Mouse (Mus musculus): ENCODE results near the gene Cdc42ep4. TPM values are rescaled to one million over a fixed set of nuclear protein-coding genes. Genes with fewer than 3 reads are reported as not detected.

Gene Cdc42ep4
- total and polyA plus RNA-seq, 3 experiments: 2.3 to 8.1 (median 3.4) TPM

DNA sequence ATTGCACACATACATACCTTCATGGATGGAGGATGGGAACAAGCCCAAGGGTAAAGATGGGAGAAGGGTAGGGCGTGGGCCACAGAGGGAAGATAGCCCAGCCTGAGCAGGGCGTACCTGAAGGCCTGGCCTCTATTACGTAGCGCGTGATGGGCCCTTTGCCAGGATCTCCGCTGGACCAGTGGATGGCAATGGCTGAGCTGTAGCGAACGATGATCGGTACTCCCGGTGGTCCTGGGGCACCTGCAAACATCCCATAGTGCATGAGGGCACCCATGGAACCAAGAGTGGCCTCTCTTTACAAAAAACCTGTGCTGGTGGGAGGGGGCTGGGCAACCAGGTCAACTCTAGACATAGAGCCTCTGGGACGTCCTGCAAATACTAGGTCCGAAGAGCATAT, 48.3 kb upstream of the Cdc42ep4 start:
- TF ChIP-seq MEF2A (IDR thresholded peaks at IDR 0.05; ENCODE audit: borderline replicate concordance, low read depth, low read length) (no peak), MAZ (IDR thresholded peaks at IDR 0.05; ENCODE audit: low read depth, low read length) (no peak), POLR2A (IDR thresholded peaks at IDR 0.05; ENCODE audit: low read depth, low read length) (no peak), EP300 (IDR thresholded peaks at IDR 0.05; ENCODE audit: low read length) (no peak), USF2 (conservative IDR thresholded peaks at IDR 0.05; ENCODE audit: low read depth, low read length) (no peak), POLR2AphosphoS2 (IDR thresholded peaks at IDR 0.05; ENCODE audit: low read depth, low read length) (no peak), KAT2A (IDR thresholded peaks at IDR 0.05; ENCODE audit: insufficient replicate concordance, low read length) (no peak), ZMIZ1 (IDR thresholded peaks at IDR 0.05; ENCODE audit: low read depth, low read length) (no peak), NRF1 (IDR thresholded peaks at IDR 0.05; ENCODE audit: low read depth, low read length) (no peak), CTCF (conservative IDR thresholded peaks at IDR 0.05 in 1 of 2, IDR thresholded peaks at IDR 0.05 in 1 of 2; ENCODE audit: low read depth in 2 of 2, low read length in 2 of 2) (no peak), SIN3A (IDR thresholded peaks at IDR 0.05; ENCODE audit: low read length) (no peak)
- Histone ChIP-seq H3K9me3 (replicated peaks; ENCODE audit: low read length) (no peaks in the 10 kb centered on the region), H3K27me3 (replicated peaks) (no peaks in the 10 kb centered on the region), H3K4me3 (replicated peaks in 1 of 3; ENCODE audit: low read depth in 2 of 3, low read length in 2 of 3, poor library complexity in 1 of 3) (no peak overlapping the region), H3K4me1 (ENCODE audit: control insufficient read depth in 1 of 2, insufficient read depth in 2 of 2) (no peaks in the 10 kb centered on the region), H3K79me2 (replicated peaks; ENCODE audit: control insufficient read depth, extremely low read depth, insufficient read depth, poor library complexity, severe bottlenecking) (no peaks in the 10 kb centered on the region), H3K4me2 (ENCODE audit: insufficient read depth, low read depth, poor library complexity, severe bottlenecking) (no peak overlapping the region), H3K27ac (ENCODE audit: insufficient read depth, low read depth) (no peak overlapping the region), H3K36me3 (replicated peaks in 1 of 2; ENCODE audit: control insufficient read depth in 1 of 2, insufficient read depth in 1 of 2, low read length in 1 of 2) (no peaks in the 10 kb centered on the region), H3K9ac (ENCODE audit: insufficient read depth, low read depth) (no peak overlapping the region)
- in situ Hi-C loops (cut with MboI; ENCODE audit: low pct_ligation_motif_present, low pct_unique_long_range_greater_than_20kb, low sequenced_read_pairs): loop anchor here (25.0 kb wide), 2 partner anchors 513 to 613 kb away; no protein-coding TSS in a partner anchor
- dilution Hi-C loops (cut with MboI; ENCODE audit: extremely low pct_ligation_motif_present, extremely low pct_unique_long_range_greater_than_20kb, low sequenced_read_pairs): no loop called here
- DNase-seq (ENCODE audit: extremely low read depth): no peak

- H3K27ac ChIP-seq (ENCODE audit: insufficient read depth, low read depth): no peak overlapping the region
- no peaks in the 10 kb centered on the region for H3K9me3 ChIP-seq (replicated peaks; ENCODE audit: low read length)
- no peaks in the 10 kb centered on the region for H3K79me2 ChIP-seq (replicated peaks; ENCODE audit: control insufficient read depth, extremely low read depth, insufficient read depth, poor library complexity, severe bottlenecking)
- H3K4me2 ChIP-seq (ENCODE audit: insufficient read depth, low read depth, poor library complexity, severe bottlenecking): no peak overlapping the region
- no peaks in the 10 kb centered on the region for H3K4me1 ChIP-seq (ENCODE audit: control insufficient read depth in 1 of 2, insufficient read depth in 2 of 2)
- in situ Hi-C loops (cut with MboI; ENCODE audit: low pct_ligation_motif_present, low pct_unique_long_range_greater_than_20kb, low sequenced_read_pairs): no loop called here
- H3K4me3 ChIP-seq (replicated peaks in 1 of 3; ENCODE audit: low read depth in 2 of 3, low read length in 2 of 3, poor library complexity in 1 of 3): no peak overlapping the region
- H3K27me3 ChIP-seq (replicated peaks): no peaks in the 10 kb centered on the region
- no peaks in the 10 kb centered on the region for H3K36me3 ChIP-seq (replicated peaks in 1 of 2; ENCODE audit: control insufficient read depth in 1 of 2, insufficient read depth in 1 of 2, low read length in 1 of 2)
- dilution Hi-C loops (cut with MboI; ENCODE audit: extremely low pct_ligation_motif_present, extremely low pct_unique_long_range_greater_than_20kb, low sequenced_read_pairs): no loop called here
- H3K9ac ChIP-seq (ENCODE audit: insufficient read depth, low read depth): no peak overlapping the region
- no peak for DNase-seq (ENCODE audit: extremely low read depth)
- TF ChIP-seq BHLHE40 (IDR thresholded peaks at IDR 0.05; ENCODE audit: low read depth, low read length): no peak
- TF ChIP-seq MAZ (IDR thresholded peaks at IDR 0.05; ENCODE audit: low read depth, low read length): no peak
- TF ChIP-seq CHD2 (IDR thresholded peaks at IDR 0.05; ENCODE audit: low read length): no peak
- no peak for TF ChIP-seq PAX5 (IDR thresholded peaks at IDR 0.05; ENCODE audit: low read length)
- no peak for TF ChIP-seq ZNF384 (IDR thresholded peaks at IDR 0.05; ENCODE audit: low read depth, low read length)
- no peak for TF ChIP-seq MXI1 (IDR thresholded peaks at IDR 0.05; ENCODE audit: low read depth, low read length)
These were observed 47.4 kb upstream of the Cdc42ep4 start for GRCm38 (mm10) chr11:113799041-113799447.

GRCm38 (mm10) chr11:113798011-113798410, 46.3 kb upstream of the Cdc42ep4 start:
- no peak for DNase-seq (ENCODE audit: extremely low read depth)
- Histone ChIP-seq H3K27me3 (replicated peaks) (no peaks in the 10 kb centered on the region), H3K4me1 (ENCODE audit: control insufficient read depth in 1 of 2, insufficient read depth in 2 of 2) (no peaks in the 10 kb centered on the region), H3K4me3 (replicated peaks in 1 of 3; ENCODE audit: low read depth in 2 of 3, low read length in 2 of 3, poor library complexity in 1 of 3) (no peak overlapping the region), H3K9ac (ENCODE audit: insufficient read depth, low read depth) (no peak overlapping the region), H3K9me3 (replicated peaks; ENCODE audit: low read length) (no peaks in the 10 kb centered on the region), H3K79me2 (replicated peaks; ENCODE audit: control insufficient read depth, extremely low read depth, insufficient read depth, poor library complexity, severe bottlenecking) (no peaks in the 10 kb centered on the region), H3K27ac (ENCODE audit: insufficient read depth, low read depth) (no peak overlapping the region), H3K4me2 (ENCODE audit: insufficient read depth, low read depth, poor library complexity, severe bottlenecking) (no peak overlapping the region), H3K36me3 (replicated peaks in 1 of 2; ENCODE audit: control insufficient read depth in 1 of 2, insufficient read depth in 1 of 2, low read length in 1 of 2) (no peaks in the 10 kb centered on the region)
- no peak for TF ChIP-seq USF2 (conservative IDR thresholded peaks at IDR 0.05; ENCODE audit: low read depth, low read length)
- in situ Hi-C loops (cut with MboI; ENCODE audit: low pct_ligation_motif_present, low pct_unique_long_range_greater_than_20kb, low sequenced_read_pairs) (no loop called here), dilution Hi-C loops (cut with MboI; ENCODE audit: extremely low pct_ligation_motif_present, extremely low pct_unique_long_range_greater_than_20kb, low sequenced_read_pairs) (no loop called here)
